Mouse (Mus musculus): ENCODE results near the gene Olfr1465.

Gene Olfr1465

GRCm38 (mm10) chr19:13315441-13315840 lies at the start of gene Olfr1465:
Gene Olfr1465, minus strand, starts transcription at chr19:13315541.
- DNase-seq (ENCODE audit: low read depth, low spot score), result no peak

DNA sequence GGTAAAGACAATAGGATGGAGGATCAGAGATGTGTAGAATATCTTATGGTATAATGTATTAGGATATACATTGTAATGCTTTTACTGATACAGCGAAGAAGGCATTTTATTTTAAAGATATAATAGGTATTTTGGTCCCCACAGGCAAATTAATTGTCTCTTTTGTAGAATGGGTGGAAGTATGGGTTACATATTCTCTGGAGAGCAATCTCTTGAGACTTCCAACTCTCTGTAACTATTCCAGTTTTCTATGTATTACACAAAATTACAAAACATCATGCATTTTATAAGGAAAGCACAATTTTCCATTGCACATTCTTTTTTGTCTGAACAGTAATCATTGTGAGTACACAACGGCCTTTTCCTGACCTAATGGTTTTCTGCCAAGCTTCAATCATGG lies 46.6 kb upstream of the Olfr1465 start, which contains the start of gene Olfr1467:
TSS of gene Olfr1467 (plus strand) at position 301 of the 400 bp plus-strand sequence.
- DNase-seq (ENCODE audit: low read depth, low spot score), result no peak

DNA sequence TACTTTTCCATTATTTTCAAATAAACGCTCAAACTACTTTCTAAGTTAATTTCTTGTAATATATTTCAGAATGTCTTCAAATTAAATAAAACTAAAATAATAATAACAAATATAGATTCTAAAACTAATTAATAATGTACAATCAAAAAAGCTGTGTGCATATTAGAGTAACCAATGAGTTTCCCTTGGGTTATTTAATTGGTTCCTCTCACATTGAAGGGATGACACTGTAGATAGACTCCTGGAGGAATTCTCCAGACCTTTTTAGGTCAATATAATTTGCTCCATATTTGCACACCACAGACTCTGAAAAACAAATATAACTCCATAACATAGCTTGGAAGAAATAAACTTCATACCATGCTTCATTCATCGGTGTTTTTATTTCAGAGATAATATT lies 23.2 kb upstream of the Olfr1465 start, which contains the start of gene Olfr1466:
TSS of gene Olfr1466 (plus strand) at position 301 of the 400 bp plus-strand sequence.
- DNase-seq (ENCODE audit: low read depth, low spot score), result no peak

Measured in skeletal muscle tissue, adult 2 months (tissue).